Mouse (Mus musculus) gastrocnemius, adult 2 months (tissue): ENCODE results near the gene Sfmbt1. TPM values are rescaled to one million over a fixed set of nuclear protein-coding genes. Genes with fewer than 3 reads are reported as not detected.
A peak's percentile ranks its signal among the peaks of the same experiment; 100 is the strongest.

ENCODE experiments used
- DNase-seq: peaks from one replicate; pipeline ENCODE4 v3.0.0; 2022
- H3K27ac ChIP-seq: fragments of 200-600 bp; 2 replicates; pipeline ENCODE4 v1.8.1; 2022; ENCODE audit warnings: mild to moderate bottlenecking
- H3K4me3 ChIP-seq: fragments of 200-600 bp; 2 replicates; pipeline ENCODE4 v1.8.1; 2022; ENCODE audit warnings: mild to moderate bottlenecking, moderate library complexity
- CTCF ChIP-seq: fragments of 200-600 bp; IDR thresholded peaks from 2 replicates; pipeline ENCODE4 v1.8.1; 2022; ENCODE audit warnings: antibody characterized with exemption, mild to moderate bottlenecking, moderate library complexity
- intact Hi-C: fragments of 180-260 bp; cut with DNase I; formaldehyde crosslinking; loops from one replicate; pipeline ENCODE4 v1.15.1; 2025
- total RNA-seq, 2 experiments: library from RNA; stranded (reverse); gene quantifications; 2 replicates each; pipeline ENCODE4 v1.2.3; 2021

The Sfmbt1 gene
- total RNA-seq, 2 experiments from 2014 or later, result 11.0 to 11.4 TPM

GRCm38 (mm10) chr14:30843701-30844100, 129.1 kb downstream of the Sfmbt1 start:
- intact Hi-C loops, result no loop called here
- no peak for TF ChIP-seq CTCF
- Histone ChIP-seq H3K4me3 (no peak overlapping the region), H3K27ac (no peak overlapping the region)
- DNase-seq, result peak; percentile 31

- intact Hi-C loops, result no loop called here
- H3K4me3 ChIP-seq, result no peak overlapping the region
These were observed 135.9 kb downstream of the Sfmbt1 start for GRCm38 (mm10) chr14:30850504-30850903.

GRCm38 (mm10) chr14:30852325-30852724, 137.7 kb downstream of the Sfmbt1 start:
- intact Hi-C loops, result no loop called here
- DNase-seq, result peak; percentile 40
- H3K27ac ChIP-seq, result peak overlapping the region; percentile 43; the same call in 1 of the 2 replicates
- no peak for TF ChIP-seq CTCF
- H3K4me3 ChIP-seq, result no peak overlapping the region

More at GRCm38 (mm10) chr14:30850504-30850903, 135.9 kb downstream of the Sfmbt1 start:
- no peak for DNase-seq
- TF ChIP-seq CTCF, result no peak
- H3K27ac ChIP-seq, result no peak overlapping the region

DNA sequence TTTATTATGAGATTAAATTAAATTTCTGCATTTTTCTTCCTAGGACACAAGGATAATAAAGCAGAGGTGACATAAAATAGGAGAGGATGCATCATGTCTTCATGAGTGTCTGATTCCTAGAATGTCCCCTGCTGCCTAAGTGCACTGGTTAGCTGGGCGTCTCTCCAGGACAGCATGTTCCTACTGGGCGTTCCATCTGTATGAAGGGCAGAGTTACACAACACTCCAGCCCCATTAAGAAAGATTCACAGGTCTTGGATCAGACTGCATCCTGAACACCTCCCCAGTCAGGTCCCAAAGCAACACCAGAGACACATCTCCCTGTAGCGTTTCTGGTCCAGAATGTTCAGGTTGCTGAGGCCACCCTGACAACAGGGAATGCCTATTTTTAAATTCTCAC, 140.7 kb downstream of the Sfmbt1 start:
- DNase-seq, result peak; percentile 87
- Histone ChIP-seq H3K27ac (peak overlapping the region; percentile 59), H3K4me3 (no peak overlapping the region)
- no peak for TF ChIP-seq CTCF
- intact Hi-C loops, result loop anchor here (2.0 kb wide), 1 partner anchor 27 kb away; no protein-coding TSS in a partner anchor

GRCm38 (mm10) chr14:30856885-30857507, 142.3 kb downstream of the Sfmbt1 start:
- DNase-seq, result no peak
- Histone ChIP-seq H3K4me3 (no peak overlapping the region), H3K27ac (0 out of 2 replicates have a peak overlapping the region, but pooled peaks have one; percentile 12)
- intact Hi-C loops, result no loop called here
- no peak for TF ChIP-seq CTCF

DNA sequence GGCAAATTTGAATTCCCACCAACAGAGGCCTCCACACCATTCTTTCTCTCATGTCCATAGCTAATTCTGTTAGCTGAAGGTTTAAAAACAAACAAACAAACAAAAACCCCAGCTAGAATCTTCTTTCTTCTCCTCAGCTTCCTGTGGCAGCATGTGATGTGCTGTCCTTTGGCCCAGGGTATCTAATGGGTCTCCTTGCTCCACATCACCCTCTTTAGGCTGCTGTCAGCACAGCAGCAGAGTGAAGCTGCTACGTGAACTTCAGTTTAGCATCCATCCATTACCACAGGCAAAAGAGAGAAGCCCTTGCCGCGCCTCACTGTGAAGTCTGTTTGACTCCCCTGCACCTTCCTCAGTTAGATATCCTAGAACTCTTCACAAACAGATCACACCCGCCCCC, 143.3 kb downstream of the Sfmbt1 start:
- peak; percentile 50 for DNase-seq
- intact Hi-C loops, result no loop called here
- peak; percentile 53 for TF ChIP-seq CTCF
- Histone ChIP-seq H3K4me3 (no peak overlapping the region), H3K27ac (no peak overlapping the region)

GRCm38 (mm10) chr14:30861421-30862125, 146.9 kb downstream of the Sfmbt1 start:
- no peak overlapping the region for H3K27ac ChIP-seq

GRCm38 (mm10) chr14:30862368-30862767, 147.7 kb downstream of the Sfmbt1 start:
- no peak overlapping the region for H3K4me3 ChIP-seq
- no peak overlapping the region for H3K27ac ChIP-seq
- no peak for DNase-seq
- no peak for TF ChIP-seq CTCF
- intact Hi-C loops, result no loop called here

More at GRCm38 (mm10) chr14:30861421-30862125, 146.9 kb downstream of the Sfmbt1 start:
- DNase-seq, result no peak
- TF ChIP-seq CTCF, result no peak
- H3K4me3 ChIP-seq, result no peak overlapping the region
- intact Hi-C loops, result no loop called here

DNA sequence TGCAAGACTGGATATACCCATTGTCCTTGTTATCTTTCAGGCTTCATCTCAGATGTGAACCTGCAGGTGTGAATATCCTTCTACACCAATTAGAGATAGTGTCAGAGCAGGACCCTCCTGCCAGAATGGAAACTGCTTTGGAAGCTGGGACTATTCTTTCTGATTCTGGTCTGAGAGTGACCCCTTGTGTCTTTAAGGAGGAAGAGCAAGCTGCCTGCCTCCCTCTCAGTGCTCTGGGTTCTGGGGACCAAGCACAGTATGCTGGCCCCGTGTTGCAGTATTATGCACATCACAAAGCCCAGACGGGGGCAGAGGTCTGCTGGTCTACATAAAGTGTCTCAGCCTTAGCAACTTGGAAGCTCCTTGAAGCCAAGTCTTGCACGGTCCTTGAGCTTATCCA, 150.7 kb downstream of the Sfmbt1 start:
- Histone ChIP-seq H3K27ac (no peak overlapping the region; the same call in 1 of the 2 replicates), H3K4me3 (no peak overlapping the region)
- intact Hi-C loops, result loop anchor here (2.0 to 5.0 kb wide), 3 partner anchors 38 to 273 kb away; partner anchors contain the start of gene Tmem110
- DNase-seq, result peak; percentile 29
- peak; percentile 74 for TF ChIP-seq CTCF

- Histone ChIP-seq H3K4me3 (no peak overlapping the region), H3K27ac (peak overlapping the region; percentile 95)
- peak; percentile 91 for DNase-seq
- peak; percentile 94 for TF ChIP-seq CTCF
- intact Hi-C loops, result loop anchor here (1.0 to 5.0 kb wide), 4 partner anchors 13 to 275 kb away; partner anchors contain the start of gene Tmem110
These were observed 152.4 kb downstream of the Sfmbt1 start for GRCm38 (mm10) chr14:30867042-30867441.

DNA sequence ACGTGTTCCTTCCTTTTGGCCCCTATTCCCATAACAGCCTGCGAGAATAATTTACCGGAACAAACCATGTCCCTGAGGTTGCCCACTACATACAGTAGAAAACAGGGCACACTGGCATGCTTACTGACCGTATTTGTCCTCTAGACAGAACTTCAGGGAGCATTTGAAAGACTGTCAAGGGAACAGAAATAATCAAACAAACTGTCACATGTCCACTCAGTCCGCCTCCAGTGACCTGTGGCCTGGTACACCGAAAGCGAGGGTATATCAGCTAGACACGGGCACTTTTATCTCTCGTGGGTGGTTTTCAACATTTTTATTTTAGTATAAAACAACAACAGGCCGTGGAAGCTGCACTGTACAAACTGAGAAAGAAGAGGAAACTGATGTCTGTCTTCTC, 154.2 kb downstream of the Sfmbt1 start:
- Histone ChIP-seq H3K4me3 (no peak overlapping the region; the same call in 1 of the 2 replicates), H3K27ac (peak overlapping the region; percentile 95)
- TF ChIP-seq CTCF, result no peak
- intact Hi-C loops, result loop anchor here (5.0 kb wide), 2 partner anchors 42 to 277 kb away; partner anchors contain the start of gene Tmem110
- DNase-seq, result no peak

- peak overlapping the region; percentile 95 for H3K27ac ChIP-seq
- peak; percentile 78 for DNase-seq
- TF ChIP-seq CTCF, result no peak
- intact Hi-C loops, result loop anchor here (5.0 kb wide), 2 partner anchors 42 to 277 kb away; partner anchors contain the start of gene Tmem110
- H3K4me3 ChIP-seq, result peak overlapping the region; percentile 41
These were observed 154.7 kb downstream of the Sfmbt1 start for GRCm38 (mm10) chr14:30869391-30869801.
